Mouse (Mus musculus): ENCODE results near the gene Lrrc75b. TPM values are rescaled to one million over a fixed set of nuclear protein-coding genes. Genes with fewer than 3 reads are reported as not detected.

Lrrc75b gene
- total and polyA plus RNA-seq, 3 experiments, result not detected

DNA sequence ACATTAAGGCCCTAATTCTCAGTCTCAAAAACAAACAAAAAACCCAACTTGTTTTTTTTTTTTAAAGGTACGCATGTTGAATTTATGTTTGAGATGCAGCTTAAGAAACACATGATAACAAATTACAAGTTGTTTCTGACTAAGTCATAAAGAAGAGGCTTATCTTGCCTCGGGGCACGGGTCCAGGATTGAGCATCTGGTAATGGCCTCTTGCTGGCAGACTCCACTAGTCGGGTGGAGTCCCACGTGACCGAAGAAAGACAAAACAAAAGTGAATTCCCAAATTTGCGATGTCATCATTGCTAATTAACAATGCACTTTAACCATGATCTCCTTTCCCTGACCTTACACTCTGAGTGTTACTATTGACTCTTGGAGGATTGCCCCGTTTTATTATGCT, 35.9 kb upstream of the Lrrc75b start:
- no peaks in the 10 kb centered on the region for H3K9me3 ChIP-seq (replicated peaks; ENCODE audit: insufficient read depth, low read length)
- no peaks in the 10 kb centered on the region for H3K79me2 ChIP-seq (ENCODE audit: control insufficient read depth, insufficient read depth, low read length, poor library complexity)
- H3K27me3 ChIP-seq (ENCODE audit: control insufficient read depth in 1 of 2, insufficient read depth in 2 of 2, low read length in 2 of 2), result 0 out of 4 replicates have a peak, but pooled peaks cover 0 to 2% of the 10 kb centered on the region in 2 experiments
- H3K9ac ChIP-seq (ENCODE audit: control insufficient read depth, low read depth, low read length, poor library complexity, severe bottlenecking), result no peak overlapping the region
- H3K27ac ChIP-seq (ENCODE audit: control insufficient read depth, low read depth, low read length), result no peak overlapping the region
- H3K4me3 ChIP-seq (ENCODE audit: control insufficient read depth in 1 of 2, insufficient read depth in 1 of 2, low read depth in 2 of 2, low read length in 2 of 2), result no peak overlapping the region
- DNase-seq (ENCODE audit: low read depth, low spot score), result peak; percentile 85
- H3K4me1 ChIP-seq (ENCODE audit: control insufficient read depth in 1 of 2, insufficient read depth in 2 of 2, low read length in 2 of 2), result peaks cover 8 to 24% of the 10 kb centered on the region in 2 experiments
- H3K36me3 ChIP-seq (ENCODE audit: control insufficient read depth in 1 of 2, insufficient read depth in 2 of 2, low read length in 2 of 2), result peaks cover 0 to 13% of the 10 kb centered on the region in 2 experiments; a peak in 2 of 4 replicates
- TF ChIP-seq NRF1 (IDR thresholded peaks at IDR 0.05; ENCODE audit: insufficient read depth, low read depth, low read length, poor library complexity, severe bottlenecking), result no peak
- no peak for TF ChIP-seq MAZ (IDR thresholded peaks at IDR 0.05; ENCODE audit: low read depth, low read length)
- no peak for TF ChIP-seq CHD2 (IDR thresholded peaks at IDR 0.05; ENCODE audit: low read length)
- TF ChIP-seq TCF12 (IDR thresholded peaks at IDR 0.05; ENCODE audit: low read depth, low read length), result peak; percentile 47
- TF ChIP-seq UBTF (IDR thresholded peaks at IDR 0.05; ENCODE audit: borderline replicate concordance, insufficient read depth, low read depth, low read length), result no peak
- no peak for TF ChIP-seq E2F4 (IDR thresholded peaks at IDR 0.05; ENCODE audit: borderline replicate concordance, low read depth, low read length)
- TF ChIP-seq RCOR1 (IDR thresholded peaks at IDR 0.05; ENCODE audit: low read depth, low read length), result peak; percentile 76
- TF ChIP-seq GABPA (IDR thresholded peaks at IDR 0.05; ENCODE audit: low read depth, low read length), result no peak
- no peak for TF ChIP-seq RAD21 (IDR thresholded peaks at IDR 0.05; ENCODE audit: low read depth, low read length)
- TF ChIP-seq KAT2A (conservative IDR thresholded peaks at IDR 0.05; ENCODE audit: low read depth, low read length), result no peak
- TF ChIP-seq TBP (IDR thresholded peaks at IDR 0.05; ENCODE audit: low read depth, low read length), result peak; percentile 60; the same call in 1 of the 2 replicates
- TF ChIP-seq SIN3A (IDR thresholded peaks at IDR 0.05; ENCODE audit: low read length), result peak; percentile 74
- peak; percentile 97 for TF ChIP-seq ETS1 (IDR thresholded peaks at IDR 0.05; ENCODE audit: low read depth, low read length)
- peak; percentile 43; the same call in 1 of the 2 replicates for TF ChIP-seq MYC (IDR thresholded peaks at IDR 0.05; ENCODE audit: low read depth, low read length)
- TF ChIP-seq MAX (IDR thresholded peaks at IDR 0.05; ENCODE audit: low read length), result peak; percentile 91
- no peak for TF ChIP-seq JUND (IDR thresholded peaks at IDR 0.05; ENCODE audit: low read depth, low read length)
- no peak for TF ChIP-seq POLR2AphosphoS2 (IDR thresholded peaks at IDR 0.05; ENCODE audit: low read length)
- TF ChIP-seq USF1 (IDR thresholded peaks at IDR 0.05; ENCODE audit: low read depth, low read length), result peak; percentile 95
- no peak for TF ChIP-seq HCFC1 (IDR thresholded peaks at IDR 0.05; ENCODE audit: low read depth, low read length)
- TF ChIP-seq ZMIZ1 (IDR thresholded peaks at IDR 0.05; ENCODE audit: low read depth, low read length), result no peak
- TF ChIP-seq POLR2AphosphoS5 (IDR thresholded peaks at IDR 0.05; ENCODE audit: borderline replicate concordance, low read depth, low read length), result no peak
- TF ChIP-seq ELF1 (IDR thresholded peaks at IDR 0.05; ENCODE audit: low read depth, low read length), result no peak
- peak; percentile 91 for TF ChIP-seq BHLHE40 (IDR thresholded peaks at IDR 0.05; ENCODE audit: borderline replicate concordance, low read depth, low read length)
- no peak for TF ChIP-seq MYB (IDR thresholded peaks at IDR 0.05; ENCODE audit: low read depth, low read length)
- TF ChIP-seq CHD1 (IDR thresholded peaks at IDR 0.05; ENCODE audit: low read depth, low read length), result no peak
- no peak for TF ChIP-seq ZKSCAN1 (IDR thresholded peaks at IDR 0.05; ENCODE audit: low read depth, low read length)
- no peak; the same call in 1 of the 2 replicates for TF ChIP-seq MAFK (IDR thresholded peaks at IDR 0.05; ENCODE audit: borderline replicate concordance, low read depth, low read length)
- peak; percentile 29 to 74; a peak in 2 of 4 replicates for TF ChIP-seq USF2 (IDR thresholded peaks at IDR 0.05; ENCODE audit: borderline replicate concordance in 1 of 2, insufficient read depth in 1 of 2, low read depth in 1 of 2, low read length in 2 of 2)
- TF ChIP-seq MXI1 (IDR thresholded peaks at IDR 0.05; ENCODE audit: low read depth, low read length), result peak; percentile 71; the same call in 1 of the 2 replicates
- peak; percentile 81 for TF ChIP-seq GATA1 (IDR thresholded peaks at IDR 0.05; ENCODE audit: low read depth, low read length)
- peak; percentile 71 for TF ChIP-seq ZNF384 (IDR thresholded peaks at IDR 0.05; ENCODE audit: low read depth, low read length)
- TF ChIP-seq MEF2A (IDR thresholded peaks at IDR 0.05; ENCODE audit: extremely low read depth, insufficient replicate concordance, low read depth, low read length, poor library complexity, severe bottlenecking), result no peak
- TF ChIP-seq CTCF (IDR thresholded peaks at IDR 0.05 in 2 of 3, conservative IDR thresholded peaks at IDR 0.05 in 1 of 3; ENCODE audit: control insufficient read depth in 1 of 3, insufficient read depth in 1 of 3, low read depth in 2 of 3, low read length in 3 of 3, poor library complexity in 1 of 3, severe bottlenecking in 1 of 3), result no peak
- no peak for TF ChIP-seq NELFE (IDR thresholded peaks at IDR 0.05; ENCODE audit: low read depth, low read length)
- peak in 1 of 2 experiments; percentile 44; a peak in 1 of 4 replicates for TF ChIP-seq EP300 (IDR thresholded peaks at IDR 0.05; ENCODE audit: low read depth in 1 of 2, low read length in 2 of 2)
- TF ChIP-seq SMC3 (IDR thresholded peaks at IDR 0.05; ENCODE audit: low read depth, low read length), result no peak
- TF ChIP-seq ZC3H11A (IDR thresholded peaks at IDR 0.05; ENCODE audit: low read depth, low read length), result no peak
